Mouse (Mus musculus) liver, adult (tissue): ENCODE data around the gene Olfr585.

Source experiments
- GATA4 ChIP-seq: IDR thresholded peaks from 2 replicates; pipeline ENCODE4 v1.6.1; 2014; ENCODE audit warnings: mild to moderate bottlenecking, low read length; ENCODE audit not compliant: insufficient replicate concordance

Gene Olfr585

DNA sequence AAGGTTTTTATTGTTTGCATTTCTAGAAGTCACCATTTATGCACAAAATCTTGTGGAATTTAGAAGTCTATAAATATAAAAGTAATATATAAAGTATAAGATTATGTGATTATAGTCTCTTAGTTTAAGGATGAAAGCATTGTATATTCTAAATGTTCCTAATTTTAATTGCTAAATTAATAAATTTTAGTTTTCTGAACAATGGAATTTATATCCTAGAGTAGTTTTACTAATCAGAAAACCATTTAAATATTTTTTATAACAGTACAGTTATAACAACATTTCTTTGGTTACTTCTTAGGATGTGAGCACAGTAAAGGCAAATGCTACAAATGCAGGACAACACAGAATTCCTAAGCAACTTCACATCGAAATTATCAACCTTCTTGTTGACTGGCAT lies at the start of gene Olfr585:
TSS of gene Olfr585 (plus strand) at position 301 of the 400 bp plus-strand sequence.
- TF ChIP-seq GATA4 = no peak

DNA sequence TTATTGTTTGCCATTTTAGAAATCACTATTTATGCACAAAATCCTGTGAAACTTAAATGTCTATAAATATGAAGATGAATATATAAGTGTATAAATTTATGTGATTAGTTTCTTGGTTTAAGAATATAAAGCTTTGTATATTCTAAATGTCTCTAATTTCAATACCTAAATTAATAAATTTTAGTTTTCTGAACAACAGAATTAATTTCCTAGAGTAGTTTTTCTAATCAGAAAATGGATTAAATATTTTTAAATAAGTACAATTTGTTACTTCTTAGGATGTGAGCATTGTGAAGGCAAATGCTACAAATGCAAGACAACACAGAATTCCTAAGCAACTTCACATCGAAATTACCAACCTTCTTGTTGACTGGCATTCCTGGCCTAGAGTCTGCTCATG lies 46.5 kb upstream of the Olfr585 start, which contains the start of gene Olfr583:
TSS of gene Olfr583 (plus strand) at position 301 of the 400 bp plus-strand sequence.
- TF ChIP-seq GATA4 = no peak

DNA sequence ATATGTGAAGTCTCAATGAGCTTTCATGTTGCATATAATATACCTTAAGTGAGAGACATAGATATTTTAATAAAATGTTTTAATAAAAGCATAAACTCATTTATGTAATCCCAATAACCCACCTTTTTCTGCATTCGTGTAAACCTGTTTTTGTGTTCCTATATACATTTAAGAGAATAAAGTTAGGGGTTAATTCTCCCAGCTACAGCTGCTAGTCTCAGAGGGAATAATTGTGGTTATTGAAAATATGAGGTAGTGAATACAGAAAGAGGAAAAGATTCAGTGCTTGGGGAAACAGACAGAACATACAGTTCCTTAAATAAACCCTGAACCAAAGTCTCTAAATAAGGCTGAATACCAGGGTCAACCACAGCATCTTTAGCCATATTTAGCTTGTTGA lies 15.9 kb upstream of the Olfr585 start, which contains the start of gene Olfr584:
TSS of gene Olfr584 (plus strand) at position 301 of the 400 bp plus-strand sequence.
- no peak for TF ChIP-seq GATA4

- no peak for TF ChIP-seq GATA4
Observed at GRCm38 (mm10) chr7:103119406-103119805, 21.9 kb downstream of the Olfr585 start.

- no peak for TF ChIP-seq GATA4
Observed at GRCm38 (mm10) chr7:103125538-103125937, 28.0 kb downstream of the Olfr585 start, which contains the start of gene Olfr586. Gene Olfr586 (minus strand): TSS chr7:103125638.

DNA sequence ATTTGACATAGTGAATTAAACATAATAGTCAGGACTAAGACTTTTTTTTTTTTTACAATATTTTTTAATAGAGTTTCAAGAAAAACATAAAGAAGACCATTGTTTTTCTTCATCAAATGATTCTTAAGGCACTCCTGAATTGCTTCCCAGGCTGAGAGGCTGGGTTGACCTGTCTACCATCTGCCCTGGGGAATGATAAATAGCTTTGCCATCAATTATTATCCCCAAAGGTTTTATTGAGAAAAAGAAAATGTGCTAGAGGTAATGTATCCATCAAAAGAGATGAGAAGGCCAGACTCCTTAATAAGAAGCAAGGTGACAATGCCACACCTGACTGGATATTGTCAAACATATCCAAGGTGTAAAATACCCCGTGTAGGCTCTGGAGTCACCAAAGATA lies 43.1 kb downstream of the Olfr585 start, which contains the start of gene Olfr588-ps1:
TSS of gene Olfr588-ps1 (plus strand) at position 301 of the 400 bp plus-strand sequence.
- TF ChIP-seq GATA4 = no peak
